Mouse (Mus musculus) megakaryocyte, embryonic 14.5 days (primary cell): ENCODE results near the gene Stx8.

Experiments used
- FLI1 ChIP-seq: IDR thresholded peaks from 2 replicates; pipeline ENCODE4 v1.6.1; 2012; ENCODE audit warnings: low read length, inconsistent platforms, mixed read lengths
- GATA1 ChIP-seq: IDR thresholded peaks from 3 replicates; pipeline ENCODE4 v1.6.1; 2012; ENCODE audit warnings: mixed read lengths, low read length, inconsistent platforms, borderline replicate concordance

GRCm38 (mm10) chr11:67926348-67927055 is 39.5 kb upstream of the Stx8 start:
- no peak for TF ChIP-seq GATA1
- no peak for TF ChIP-seq FLI1
